Mouse (Mus musculus) thymus, adult 2 months (tissue): ENCODE results near the gene Zfp326.

Experiments used
- CTCF ChIP-seq: fragments of 200-500 bp; IDR thresholded peaks from 2 replicates; pipeline ENCODE4 v1.5.1; 2012; ENCODE audit warnings: mild to moderate bottlenecking, control low read depth, low read length, moderate library complexity, borderline replicate concordance; ENCODE audit not compliant: control insufficient read depth, poor library complexity, insufficient read depth; ENCODE audit errors: extremely low read depth
- POLR2A ChIP-seq: fragments of 200-500 bp; IDR thresholded peaks from 2 replicates; pipeline ENCODE4 v1.6.1; 2012; ENCODE audit warnings: mild to moderate bottlenecking, low read length, control low read depth, moderate library complexity; ENCODE audit not compliant: control insufficient read depth, poor library complexity, insufficient read depth; ENCODE audit errors: extremely low read depth

DNA sequence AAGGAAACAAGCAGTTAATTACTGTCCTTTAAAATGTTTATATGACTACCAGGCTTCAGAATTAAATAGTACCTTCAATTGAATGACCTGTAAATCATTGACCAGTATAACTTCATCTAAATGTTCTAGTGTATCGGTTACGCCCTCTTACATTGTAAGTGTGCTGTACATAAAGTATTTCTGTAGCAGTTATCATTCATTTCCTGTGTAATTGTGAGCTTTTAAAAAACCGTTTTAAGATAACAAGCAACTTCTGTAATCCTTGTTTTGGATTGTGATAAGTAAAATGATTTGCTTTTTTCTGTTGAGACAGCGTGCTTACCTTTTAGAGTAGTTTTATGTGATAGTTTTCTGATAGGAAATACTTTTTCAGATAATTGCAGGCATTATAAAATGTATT is 11.0 kb downstream of the Zfp326 start:
- TF ChIP-seq CTCF (no peak), POLR2A (no peak)
